Mouse (Mus musculus): Measurements from ENCODE around the gene Ryr2. TPM values are rescaled to one million over a fixed set of nuclear protein-coding genes. Genes with fewer than 3 reads are reported as not detected.

Gene Ryr2
- polyA plus RNA-seq, 1 experiment from 2014 or later = 0.12 TPM

GRCm38 (mm10) chr13:11757894-11758293 is 348.9 kb downstream of the Ryr2 start:
- no peak for ATAC-seq (ENCODE audit: low read depth)
- Histone ChIP-seq H3K4me3 (replicated peaks) (no peak overlapping the region), H3K9me3 (replicated peaks) (no peaks in the 10 kb centered on the region), H3K36me3 (no peaks in the 10 kb centered on the region), H3K4me2 (no peak overlapping the region), H3K4me1 (replicated peaks) (no peaks in the 10 kb centered on the region), H3K9ac (no peak overlapping the region), H3K27me3 (no peaks in the 10 kb centered on the region), H3K27ac (no peak overlapping the region)
- DNase-seq = no peak
- WGBS (ENCODE audit: insufficient replicate concordance) = 52% methylated on average over 7 of the region's 7 CpGs

- 73% methylated on average over 9 of the region's 9 CpGs for WGBS (ENCODE audit: insufficient replicate concordance)
- ATAC-seq (ENCODE audit: low read depth) (no peak), DNase-seq (no peak)
- Histone ChIP-seq H3K27ac (no peak overlapping the region), H3K9me3 (replicated peaks) (no peaks in the 10 kb centered on the region), H3K27me3 (no peaks in the 10 kb centered on the region), H3K9ac (no peak overlapping the region), H3K4me1 (replicated peaks) (no peaks in the 10 kb centered on the region), H3K4me3 (replicated peaks) (no peak overlapping the region), H3K36me3 (no peaks in the 10 kb centered on the region), H3K4me2 (no peak overlapping the region)
These were observed 361.3 kb downstream of the Ryr2 start for GRCm38 (mm10) chr13:11745479-11745878.

- Histone ChIP-seq H3K4me3 (replicated peaks) (no peak overlapping the region), H3K9ac (no peak overlapping the region), H3K9me3 (replicated peaks) (no peaks in the 10 kb centered on the region), H3K36me3 (no peaks in the 10 kb centered on the region), H3K27ac (no peak overlapping the region), H3K4me2 (no peak overlapping the region), H3K27me3 (no peaks in the 10 kb centered on the region), H3K4me1 (replicated peaks) (no peaks in the 10 kb centered on the region)
- DNase-seq (no peak), ATAC-seq (ENCODE audit: low read depth) (no peak)
- WGBS (ENCODE audit: insufficient replicate concordance) = 75% methylated on average over 12 of the region's 12 CpGs
These were observed 368.5 kb downstream of the Ryr2 start for GRCm38 (mm10) chr13:11738211-11738610.

GRCm38 (mm10) chr13:11716216-11716615 is 390.5 kb downstream of the Ryr2 start:
- H3K36me3 ChIP-seq = no peaks in the 10 kb centered on the region
- no peak for DNase-seq
- WGBS (ENCODE audit: insufficient replicate concordance) = 81% methylated on average over 4 of the region's 4 CpGs
- no peak overlapping the region for H3K27ac ChIP-seq
- no peaks in the 10 kb centered on the region for H3K27me3 ChIP-seq
- no peak for ATAC-seq (ENCODE audit: low read depth)
- H3K4me2 ChIP-seq = no peak overlapping the region
- no peaks in the 10 kb centered on the region for H3K9me3 ChIP-seq (replicated peaks)
- H3K4me1 ChIP-seq (replicated peaks) = no peaks in the 10 kb centered on the region
- no peak overlapping the region for H3K9ac ChIP-seq
- no peak overlapping the region for H3K4me3 ChIP-seq (replicated peaks)

GRCm38 (mm10) chr13:11709708-11710471 is 396.9 kb downstream of the Ryr2 start:
- no peaks in the 10 kb centered on the region for H3K27me3 ChIP-seq
- 70% methylated on average over 7 of the region's 7 CpGs for WGBS (ENCODE audit: insufficient replicate concordance)
- no peaks in the 10 kb centered on the region for H3K9me3 ChIP-seq (replicated peaks)
- H3K36me3 ChIP-seq = no peaks in the 10 kb centered on the region
- no peak overlapping the region for H3K9ac ChIP-seq
- H3K4me3 ChIP-seq (replicated peaks) = no peak overlapping the region
- no peak overlapping the region for H3K27ac ChIP-seq
- DNase-seq (no peak), ATAC-seq (ENCODE audit: low read depth) (no peak)
- H3K4me1 ChIP-seq (replicated peaks) = no peaks in the 10 kb centered on the region
- no peak overlapping the region for H3K4me2 ChIP-seq

GRCm38 (mm10) chr13:11701721-11702120 is 405.0 kb downstream of the Ryr2 start:
- no peak overlapping the region for H3K27ac ChIP-seq
- H3K36me3 ChIP-seq = no peaks in the 10 kb centered on the region
- no peaks in the 10 kb centered on the region for H3K4me1 ChIP-seq (replicated peaks)
- 75% methylated on average over 3 of the region's 3 CpGs for WGBS (ENCODE audit: insufficient replicate concordance)
- H3K4me2 ChIP-seq = no peak overlapping the region
- DNase-seq = no peak
- ATAC-seq (ENCODE audit: low read depth) = no peak
- H3K9ac ChIP-seq = no peak overlapping the region
- no peak overlapping the region for H3K4me3 ChIP-seq (replicated peaks)
- H3K27me3 ChIP-seq = no peaks in the 10 kb centered on the region
- H3K9me3 ChIP-seq (replicated peaks) = no peaks in the 10 kb centered on the region

GRCm38 (mm10) chr13:11696496-11696895 is 410.2 kb downstream of the Ryr2 start:
- H3K36me3 ChIP-seq = no peaks in the 10 kb centered on the region
- WGBS (ENCODE audit: insufficient replicate concordance) = 55% methylated on average over 1 of the region's 1 CpGs
- DNase-seq (no peak), ATAC-seq (ENCODE audit: low read depth) (no peak)
- no peak overlapping the region for H3K9ac ChIP-seq
- H3K27ac ChIP-seq = no peak overlapping the region
- no peak overlapping the region for H3K4me2 ChIP-seq
- H3K27me3 ChIP-seq = no peaks in the 10 kb centered on the region
- no peaks in the 10 kb centered on the region for H3K9me3 ChIP-seq (replicated peaks)
- no peak overlapping the region for H3K4me3 ChIP-seq (replicated peaks)
- no peaks in the 10 kb centered on the region for H3K4me1 ChIP-seq (replicated peaks)

- no peak overlapping the region for H3K4me3 ChIP-seq (replicated peaks)
- no peaks in the 10 kb centered on the region for H3K9me3 ChIP-seq (replicated peaks)
- H3K4me1 ChIP-seq (replicated peaks) = no peaks in the 10 kb centered on the region
- no peak overlapping the region for H3K9ac ChIP-seq
- WGBS (ENCODE audit: insufficient replicate concordance) = 60% methylated on average over 4 of the region's 4 CpGs
- no peaks in the 10 kb centered on the region for H3K27me3 ChIP-seq
- no peak overlapping the region for H3K27ac ChIP-seq
- DNase-seq (no peak), ATAC-seq (ENCODE audit: low read depth) (no peak)
- H3K36me3 ChIP-seq = no peaks in the 10 kb centered on the region
- H3K4me2 ChIP-seq = no peak overlapping the region
These were observed 424.9 kb downstream of the Ryr2 start for GRCm38 (mm10) chr13:11681802-11682201.

GRCm38 (mm10) chr13:11662815-11663214 is 443.9 kb downstream of the Ryr2 start:
- no peak overlapping the region for H3K4me2 ChIP-seq
- DNase-seq (no peak), ATAC-seq (ENCODE audit: low read depth) (no peak)
- H3K36me3 ChIP-seq = no peaks in the 10 kb centered on the region
- H3K9me3 ChIP-seq (replicated peaks) = no peaks in the 10 kb centered on the region
- H3K4me1 ChIP-seq (replicated peaks) = no peaks in the 10 kb centered on the region
- no peak overlapping the region for H3K4me3 ChIP-seq (replicated peaks)
- H3K27ac ChIP-seq = no peak overlapping the region
- no peak overlapping the region for H3K9ac ChIP-seq
- H3K27me3 ChIP-seq = no peaks in the 10 kb centered on the region

GRCm38 (mm10) chr13:11644846-11645245 is 461.9 kb downstream of the Ryr2 start:
- H3K4me3 ChIP-seq (replicated peaks) = no peak overlapping the region
- WGBS (ENCODE audit: insufficient replicate concordance) = 80% methylated on average over 1 of the region's 1 CpGs
- no peak overlapping the region for H3K27ac ChIP-seq
- H3K4me2 ChIP-seq = no peak overlapping the region
- no peak overlapping the region for H3K9ac ChIP-seq
- H3K36me3 ChIP-seq = no peaks in the 10 kb centered on the region
- no peaks in the 10 kb centered on the region for H3K9me3 ChIP-seq (replicated peaks)
- no peaks in the 10 kb centered on the region for H3K4me1 ChIP-seq (replicated peaks)
- no peak for DNase-seq
- ATAC-seq (ENCODE audit: low read depth) = no peak
- no peaks in the 10 kb centered on the region for H3K27me3 ChIP-seq

GRCm38 (mm10) chr13:11636383-11636782 is 470.4 kb downstream of the Ryr2 start:
- no peak for ATAC-seq (ENCODE audit: low read depth)
- H3K4me2 ChIP-seq = no peak overlapping the region
- H3K9me3 ChIP-seq (replicated peaks) = no peaks in the 10 kb centered on the region

GRCm38 (mm10) chr13:11624513-11624912 is 482.2 kb downstream of the Ryr2 start:
- H3K9ac ChIP-seq = no peak overlapping the region
- no peak overlapping the region for H3K27ac ChIP-seq
- H3K4me1 ChIP-seq (replicated peaks) = no peaks in the 10 kb centered on the region
- H3K9me3 ChIP-seq (replicated peaks) = no peaks in the 10 kb centered on the region
- no peak overlapping the region for H3K4me3 ChIP-seq (replicated peaks)
- H3K27me3 ChIP-seq = no peaks in the 10 kb centered on the region
- DNase-seq (no peak), ATAC-seq (ENCODE audit: low read depth) (no peak)
- H3K4me2 ChIP-seq = no peak overlapping the region
- H3K36me3 ChIP-seq = no peaks in the 10 kb centered on the region
- WGBS (ENCODE audit: insufficient replicate concordance) = 61% methylated on average over 7 of the region's 7 CpGs

More at GRCm38 (mm10) chr13:11636383-11636782, 470.4 kb downstream of the Ryr2 start:
- Histone ChIP-seq H3K9ac (no peak overlapping the region), H3K4me3 (replicated peaks) (no peak overlapping the region), H3K36me3 (no peaks in the 10 kb centered on the region), H3K4me1 (replicated peaks) (no peaks in the 10 kb centered on the region), H3K27ac (no peak overlapping the region), H3K27me3 (no peaks in the 10 kb centered on the region)
- WGBS (ENCODE audit: insufficient replicate concordance) = 76% methylated on average over 5 of the region's 5 CpGs
- DNase-seq = no peak

All from liver, embryonic 13.5 days (tissue).